Mouse (Mus musculus): ENCODE data around the gene Zfp423.

The Zfp423 gene

GRCm38 (mm10) chr8:87959320-87959920, at the start of gene Zfp423:
TSS of gene Zfp423 (minus strand) at chr8:87959595.
- no peak for DNase-seq (ENCODE audit: low read depth)

- DNase-seq (ENCODE audit: low read depth): no peak
Observed at GRCm38 (mm10) chr8:88006811-88007210, 47.4 kb upstream of the Zfp423 start.

GRCm38 (mm10) chr8:87984778-87985177, 25.4 kb upstream of the Zfp423 start:
- no peak for DNase-seq (ENCODE audit: low read depth)

- DNase-seq (ENCODE audit: low read depth): no peak
Observed at GRCm38 (mm10) chr8:87984032-87984431, 24.6 kb upstream of the Zfp423 start.

GRCm38 (mm10) chr8:87982936-87983335, 23.5 kb upstream of the Zfp423 start:
- no peak for DNase-seq (ENCODE audit: low read depth)

GRCm38 (mm10) chr8:87975466-87975809, 16.0 kb upstream of the Zfp423 start:
- DNase-seq (ENCODE audit: low read depth): no peak

- no peak for DNase-seq (ENCODE audit: low read depth)
Observed at GRCm38 (mm10) chr8:87974759-87975465, 15.5 kb upstream of the Zfp423 start.

- DNase-seq (ENCODE audit: low read depth): no peak
Observed at GRCm38 (mm10) chr8:87974122-87974758, 14.8 kb upstream of the Zfp423 start.

- DNase-seq (ENCODE audit: low read depth): no peak
Observed at GRCm38 (mm10) chr8:87967866-87968620, 8.6 kb upstream of the Zfp423 start.

GRCm38 (mm10) chr8:87967057-87967820, 7.8 kb upstream of the Zfp423 start:
- no peak for DNase-seq (ENCODE audit: low read depth)

- no peak for DNase-seq (ENCODE audit: low read depth)
Observed at GRCm38 (mm10) chr8:87962514-87963225, 3.3 kb upstream of the Zfp423 start.

- no peak for DNase-seq (ENCODE audit: low read depth)
Observed at GRCm38 (mm10) chr8:87961680-87962513, 2.5 kb upstream of the Zfp423 start.

- no peak for DNase-seq (ENCODE audit: low read depth)
Observed at GRCm38 (mm10) chr8:87961108-87961507, 1.7 kb upstream of the Zfp423 start.

GRCm38 (mm10) chr8:87960061-87960749, 810 bp upstream of the Zfp423 start:
- DNase-seq (ENCODE audit: low read depth): no peak

- DNase-seq (ENCODE audit: low read depth): no peak
Observed at GRCm38 (mm10) chr8:87958451-87959319, 710 bp downstream of the Zfp423 start.

- no peak for DNase-seq (ENCODE audit: low read depth)
Observed at GRCm38 (mm10) chr8:87957871-87958450, 1.4 kb downstream of the Zfp423 start.

GRCm38 (mm10) chr8:87956001-87956400, 3.4 kb downstream of the Zfp423 start:
- DNase-seq (ENCODE audit: low read depth): no peak

GRCm38 (mm10) chr8:87953473-87953872, 5.9 kb downstream of the Zfp423 start:
- DNase-seq (ENCODE audit: low read depth): no peak
